Mouse (Mus musculus): ENCODE results near the gene Bace1.
"Not testable (repeated sequence)": the region's sequence is repeated elsewhere in the genome, so short reads cannot be mapped to it uniquely, and the experiment has no call there.

The Bace1 gene

DNA sequence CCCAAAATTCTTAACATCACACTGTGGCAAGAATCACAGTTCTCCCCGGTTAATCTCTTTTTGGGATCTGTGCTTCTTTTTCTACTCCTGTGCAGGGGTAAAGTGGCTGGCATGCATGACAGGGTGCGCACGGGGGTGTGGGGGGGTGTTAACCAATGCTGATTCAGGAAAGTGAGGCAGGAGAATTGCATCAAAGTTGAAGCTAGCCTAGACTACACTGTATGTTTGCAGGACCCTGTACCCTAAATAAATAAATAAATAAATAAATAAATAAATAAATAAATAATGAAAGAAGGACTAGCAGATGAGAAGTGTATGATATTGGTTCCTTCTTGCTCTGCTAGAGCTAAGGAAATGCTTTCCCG lies 329 bp upstream of the Bace1 start:
- no peak for DNase-seq (ENCODE audit: low read depth)

DNA sequence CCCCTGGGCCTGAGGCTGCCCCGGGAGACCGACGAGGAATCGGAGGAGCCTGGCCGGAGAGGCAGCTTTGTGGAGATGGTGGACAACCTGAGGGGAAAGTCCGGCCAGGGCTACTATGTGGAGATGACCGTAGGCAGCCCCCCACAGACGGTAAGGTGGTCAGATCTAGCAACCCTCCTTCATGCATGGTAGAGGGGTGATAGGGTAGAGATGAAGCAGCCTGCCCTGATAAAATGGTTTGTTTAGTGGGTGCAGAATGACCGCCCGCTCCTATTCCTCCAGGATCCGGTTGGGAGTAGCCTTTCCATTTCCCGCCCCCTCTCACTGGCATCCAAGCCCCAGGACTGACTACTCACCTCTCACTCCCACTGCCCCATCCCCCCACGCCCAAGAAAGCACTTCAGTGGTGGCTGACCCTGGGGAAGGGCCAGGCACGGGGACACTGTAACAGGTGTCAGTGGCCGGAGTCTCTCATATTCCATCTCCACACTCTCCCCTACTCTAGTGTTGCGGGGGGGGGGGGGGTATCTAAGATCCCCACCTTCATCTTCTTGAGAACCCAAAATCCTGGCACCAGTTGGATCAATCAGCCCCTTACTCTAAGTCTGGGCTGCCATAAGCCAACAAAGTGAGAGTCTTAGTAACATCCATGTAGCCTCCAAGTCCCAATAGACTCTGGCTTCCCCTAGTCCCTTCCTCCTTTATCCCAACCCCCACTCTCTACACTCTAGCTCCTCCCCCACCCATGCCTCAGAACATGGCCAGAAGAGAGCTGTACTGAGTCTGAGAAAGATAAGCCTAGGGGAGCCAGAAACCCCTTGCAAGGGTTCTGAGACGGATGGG lies 980 bp downstream of the Bace1 start:
- DNase-seq (ENCODE audit: low read depth) = no peak

DNA sequence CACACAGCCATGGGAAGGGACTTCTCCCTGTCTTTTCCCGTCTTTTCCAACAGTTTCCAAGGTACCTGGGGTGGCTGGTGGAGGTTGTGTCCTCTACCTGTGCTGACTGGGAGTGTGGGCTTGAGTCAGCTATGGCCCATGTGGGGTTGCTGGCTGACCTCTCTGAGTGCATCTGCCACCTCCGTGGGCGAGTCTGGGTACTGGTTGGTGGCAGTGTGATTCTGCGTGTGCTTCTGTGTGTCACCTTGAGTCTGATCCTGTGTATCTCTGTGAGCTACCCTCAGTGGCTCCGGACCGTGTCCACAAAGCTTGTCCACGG lies 1.6 kb downstream of the Bace1 start:
- no peak for DNase-seq (ENCODE audit: low read depth)

DNA sequence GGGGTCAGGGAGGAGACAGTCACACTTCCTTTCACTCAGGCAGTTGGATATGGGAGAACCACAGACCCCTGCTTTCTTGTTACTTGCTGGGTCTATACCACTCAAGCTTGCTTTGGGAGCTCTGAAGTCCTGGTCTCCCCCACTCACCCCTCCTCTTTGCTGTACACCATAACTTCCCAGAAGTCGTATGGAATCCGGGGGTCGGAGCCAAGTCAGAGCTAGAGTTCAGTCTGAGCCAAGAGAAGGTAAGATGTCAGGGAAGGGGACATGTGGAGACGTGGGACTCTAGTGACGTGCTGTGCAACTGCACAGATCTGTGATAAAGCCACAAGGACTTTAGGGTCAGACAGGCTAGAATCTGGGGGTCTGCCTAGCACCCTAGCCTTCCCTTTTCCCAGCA lies 2.0 kb downstream of the Bace1 start:
- no peak for DNase-seq (ENCODE audit: low read depth)

DNA sequence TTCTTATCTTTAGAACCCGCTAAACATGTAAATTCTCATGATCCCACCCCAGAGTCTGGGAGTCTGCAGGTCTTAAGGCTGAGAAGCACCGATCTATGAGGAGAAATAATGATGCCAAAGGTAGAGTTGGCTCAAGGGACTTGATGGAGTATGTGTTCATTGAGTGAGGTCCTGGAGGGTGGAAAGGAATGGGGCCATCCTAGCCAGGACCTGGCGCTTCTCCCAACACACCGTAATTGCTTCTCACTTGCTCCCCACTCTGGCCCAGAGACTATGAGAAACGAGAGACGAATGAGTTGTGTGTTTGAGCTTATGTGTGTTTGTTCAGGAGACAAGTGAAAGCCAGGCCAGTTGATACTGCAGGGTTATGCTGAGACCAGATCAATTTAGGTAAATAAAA lies 3.1 kb downstream of the Bace1 start:
- DNase-seq (ENCODE audit: low read depth) = no peak

DNA sequence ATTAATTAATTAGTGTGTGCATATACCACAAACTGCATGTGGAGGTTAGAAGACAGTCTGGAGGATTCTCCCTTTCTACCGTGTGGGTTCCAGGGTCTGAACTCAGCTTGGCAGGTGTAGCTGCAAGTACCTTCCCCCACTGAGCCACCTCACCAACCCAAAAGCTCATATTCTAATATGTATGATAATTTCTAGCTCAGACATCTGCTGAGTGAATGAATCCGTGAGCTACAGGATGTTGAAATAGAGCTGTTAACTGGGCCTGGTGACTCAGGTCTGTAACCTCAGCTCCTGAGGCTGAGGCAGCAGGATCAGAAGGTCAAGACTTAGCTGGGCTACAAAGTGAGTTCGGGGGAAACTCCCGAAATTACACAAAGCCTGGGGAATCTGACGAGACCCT lies 4.6 kb downstream of the Bace1 start:
- no peak for DNase-seq (ENCODE audit: low read depth)

DNA sequence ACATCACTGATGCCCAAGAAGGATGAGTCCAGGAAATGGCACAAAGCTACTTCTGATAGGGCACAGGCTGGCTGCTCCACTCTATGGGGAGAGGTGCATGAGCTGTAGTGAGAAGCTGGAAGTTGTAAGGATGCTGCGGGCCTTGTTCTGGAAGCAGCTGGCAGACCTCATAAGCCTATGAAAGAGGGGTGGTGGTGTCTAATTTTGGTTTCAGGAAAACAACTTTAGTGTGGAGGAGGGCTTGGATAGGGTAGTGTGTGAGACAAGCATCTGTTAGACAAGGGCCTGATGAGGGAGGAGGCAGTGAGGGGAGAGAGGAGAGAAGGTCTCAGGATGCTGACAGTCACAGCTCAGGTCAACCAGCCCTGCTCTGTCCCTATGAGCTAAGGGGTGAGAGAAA lies 5.4 kb downstream of the Bace1 start:
- DNase-seq (ENCODE audit: low read depth) = no peak

DNA sequence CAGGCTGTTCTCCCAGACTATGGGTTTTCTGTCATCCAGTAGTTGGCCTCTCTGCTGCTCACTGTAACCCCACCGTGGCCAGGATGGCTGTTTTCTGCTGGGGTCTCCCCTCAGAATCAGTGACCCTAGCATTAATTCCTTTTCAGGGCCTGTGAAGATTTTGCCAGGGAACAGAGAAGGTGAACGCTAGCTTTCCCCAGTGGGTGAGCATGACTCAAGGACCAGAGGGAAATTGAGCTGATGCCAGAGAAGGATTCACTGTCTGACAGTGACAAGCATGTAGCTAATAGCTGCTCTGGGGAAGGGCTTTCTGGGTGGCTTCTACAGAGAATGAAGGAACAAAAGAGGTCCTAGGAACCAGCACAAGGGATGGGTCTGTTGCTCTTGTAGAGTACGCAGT lies 7.2 kb downstream of the Bace1 start:
- no peak for DNase-seq (ENCODE audit: low read depth)

DNA sequence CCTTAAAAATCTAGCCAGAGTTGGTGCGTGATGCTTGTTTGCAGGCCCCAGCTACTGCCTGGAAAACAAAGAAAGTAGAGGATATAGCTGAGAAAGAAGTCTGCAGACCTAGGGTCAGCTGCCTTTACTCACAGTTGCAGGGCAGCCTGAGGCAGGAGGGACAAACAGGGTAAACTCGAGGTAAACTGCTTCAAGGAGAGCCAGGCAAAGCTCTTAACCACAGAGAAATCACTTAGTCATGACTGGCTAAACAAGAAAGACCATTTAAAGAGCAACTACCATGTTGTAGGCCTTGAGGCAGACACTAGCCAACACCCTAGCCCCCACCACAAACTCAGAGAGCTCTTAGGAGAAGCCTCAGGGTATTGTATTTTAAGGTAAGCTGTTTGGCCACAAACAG lies 7.8 kb downstream of the Bace1 start:
- DNase-seq (ENCODE audit: low read depth) = not testable (repeated sequence)

DNA sequence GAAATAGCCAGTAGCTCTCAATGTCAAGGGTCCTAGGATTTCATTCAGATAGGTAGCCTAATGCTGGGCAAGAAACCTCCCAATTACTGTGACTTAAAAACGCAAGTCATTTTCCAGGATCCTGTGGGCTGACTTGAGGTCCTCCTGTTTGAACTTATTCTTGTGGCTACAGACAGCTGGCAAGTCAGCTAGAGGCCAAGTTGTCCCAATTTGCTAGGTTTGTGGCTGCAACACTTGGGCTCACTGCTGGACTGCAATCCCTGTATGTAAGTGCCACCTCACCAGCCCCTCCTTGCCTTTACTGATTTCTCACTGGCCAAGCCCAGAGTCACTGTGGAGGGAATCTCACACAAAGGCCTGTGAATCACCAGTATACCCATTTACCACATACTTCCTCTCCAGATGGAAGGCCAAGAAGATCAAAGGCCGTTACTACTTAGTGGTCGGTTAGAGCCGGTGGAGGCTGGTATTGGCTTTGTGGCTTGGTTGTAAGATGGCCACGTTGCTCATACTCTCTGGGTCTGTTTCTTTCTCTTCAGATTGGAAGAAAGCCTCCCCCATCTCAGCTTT lies 8.6 kb downstream of the Bace1 start:
- DNase-seq (ENCODE audit: low read depth) = peak; percentile 71

DNA sequence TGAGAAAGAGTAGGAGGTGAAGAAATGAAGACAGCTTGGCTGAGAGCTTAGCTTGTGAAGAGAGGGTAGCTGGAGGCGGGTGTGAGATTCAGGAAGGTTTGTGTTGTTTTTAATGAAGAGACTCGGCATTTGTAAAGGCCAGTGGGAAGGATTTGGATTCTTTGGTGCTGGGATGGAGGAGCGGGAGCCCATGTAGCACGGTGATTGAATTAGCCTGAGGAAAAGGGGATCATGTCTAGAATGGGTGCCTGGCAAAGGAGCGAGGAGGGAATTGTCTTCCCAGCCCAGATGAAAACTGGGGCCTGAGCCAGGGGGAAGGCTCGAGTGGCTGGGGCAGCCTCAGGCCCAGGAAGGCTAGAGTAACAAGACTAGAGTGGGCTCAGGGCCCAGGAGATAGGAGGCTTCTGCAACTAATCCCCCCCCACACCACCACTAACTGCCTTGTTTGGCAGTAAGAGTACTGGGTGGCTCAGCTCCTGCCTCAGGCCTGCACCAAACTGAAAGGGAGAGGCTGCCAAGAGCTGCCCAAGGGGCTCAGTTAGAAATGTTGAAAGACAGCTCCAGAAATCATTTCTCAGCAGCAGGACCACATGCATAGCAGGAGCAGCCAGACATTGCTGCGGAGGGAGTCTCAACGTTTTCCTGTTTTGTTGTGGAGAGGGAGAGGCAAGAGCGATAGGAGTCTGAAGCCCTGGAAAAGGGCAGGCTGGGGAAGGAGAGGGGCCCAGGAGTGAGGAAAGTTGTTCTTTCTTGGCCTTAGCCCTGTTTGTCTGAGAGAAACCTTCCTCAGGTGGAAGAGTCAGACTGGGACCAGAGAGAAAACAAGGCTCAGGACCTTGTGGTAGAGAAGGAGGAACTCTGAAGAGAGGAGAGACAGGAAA lies 11.4 kb downstream of the Bace1 start:
- peak; percentile 78 for DNase-seq (ENCODE audit: low read depth)

DNA sequence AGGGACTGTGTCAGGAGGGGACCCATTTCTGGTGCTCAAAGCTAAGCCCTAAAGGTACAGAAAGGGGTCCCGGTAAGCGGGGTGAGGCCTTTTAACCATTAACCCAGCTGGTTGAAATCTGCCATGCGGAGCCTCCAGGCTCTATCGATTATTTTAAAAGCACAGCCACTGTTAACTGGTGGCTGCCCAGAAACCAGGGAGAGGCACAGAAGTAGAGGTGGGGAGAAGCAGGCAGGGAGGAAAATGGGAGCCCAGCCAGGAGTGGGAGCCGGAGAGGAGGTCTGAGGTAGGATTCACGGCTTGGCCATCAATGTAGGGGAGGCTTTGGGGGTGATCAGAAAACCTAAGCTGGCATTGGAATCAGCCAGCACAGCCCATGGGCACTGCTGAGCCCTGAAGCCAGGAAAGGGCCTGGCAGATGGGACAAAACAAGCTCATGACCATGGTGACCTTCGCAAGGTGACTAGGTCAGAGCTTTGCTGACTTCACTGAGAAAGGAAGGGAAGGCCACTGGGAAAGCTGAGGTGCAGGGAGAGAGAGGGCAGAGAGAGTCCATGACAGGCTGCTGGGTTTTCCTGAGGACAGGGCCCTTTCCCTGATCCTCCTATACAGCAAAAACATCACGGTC lies 12.3 kb downstream of the Bace1 start:
- DNase-seq (ENCODE audit: low read depth) = no peak

DNA sequence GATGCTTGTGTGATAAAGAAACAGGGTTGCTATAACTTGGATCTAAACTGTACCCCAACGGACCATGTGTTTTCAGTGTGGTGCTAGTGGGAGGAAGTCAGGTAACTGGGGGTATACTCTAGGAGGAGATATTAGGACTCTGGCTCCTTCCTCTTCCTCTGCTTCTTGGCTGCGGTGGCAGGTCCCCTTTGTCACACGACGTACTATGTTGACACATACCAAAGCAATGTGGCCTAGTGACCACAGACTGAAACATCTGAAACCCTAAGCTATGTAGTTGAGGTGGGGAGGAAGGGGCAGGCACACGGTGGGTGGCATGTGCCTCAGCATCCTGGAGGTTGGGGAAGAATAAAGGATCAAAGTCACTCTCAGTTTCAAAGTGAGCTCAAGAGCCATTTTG lies 12.9 kb downstream of the Bace1 start:
- DNase-seq (ENCODE audit: low read depth) = no peak

DNA sequence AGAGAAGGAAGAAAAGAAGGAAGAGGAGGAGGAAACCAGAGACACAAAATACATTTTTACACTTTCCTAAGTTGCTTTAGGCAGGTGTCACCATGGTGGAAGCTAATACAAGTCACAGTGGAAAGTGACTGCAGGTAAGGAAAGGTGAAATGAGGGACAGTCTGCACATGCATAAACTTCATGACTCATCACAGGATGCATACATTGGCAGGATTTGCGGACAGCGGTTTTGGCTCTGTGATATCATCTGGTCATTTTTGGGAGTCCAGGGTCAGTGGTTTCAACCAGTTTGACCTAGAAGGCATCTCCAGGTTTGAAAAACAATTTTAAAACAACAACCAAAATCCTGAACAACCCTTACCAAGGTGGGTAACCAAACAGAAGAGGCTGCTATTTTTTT lies 13.4 kb downstream of the Bace1 start:
- DNase-seq (ENCODE audit: low read depth) = no peak

DNA sequence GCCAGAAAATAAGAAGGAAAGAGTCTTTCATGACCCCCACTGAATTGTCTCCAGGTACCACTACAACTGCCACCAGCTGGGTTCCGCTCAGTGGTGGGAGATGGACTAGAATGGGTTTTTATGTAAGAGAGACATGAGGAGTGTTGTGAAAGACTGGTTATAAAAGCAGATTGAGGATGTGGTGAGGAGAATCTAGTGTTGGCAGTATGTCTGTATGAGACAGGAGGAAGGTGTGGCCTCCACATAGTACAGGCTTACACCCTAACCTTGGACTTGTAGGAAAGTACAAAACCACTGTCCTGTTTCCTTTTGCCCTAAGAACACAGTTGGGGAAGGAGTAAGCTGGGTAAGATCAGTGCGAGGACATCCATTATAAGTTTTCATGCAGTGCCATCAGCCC lies 15.3 kb downstream of the Bace1 start:
- DNase-seq (ENCODE audit: low read depth) = no peak

DNA sequence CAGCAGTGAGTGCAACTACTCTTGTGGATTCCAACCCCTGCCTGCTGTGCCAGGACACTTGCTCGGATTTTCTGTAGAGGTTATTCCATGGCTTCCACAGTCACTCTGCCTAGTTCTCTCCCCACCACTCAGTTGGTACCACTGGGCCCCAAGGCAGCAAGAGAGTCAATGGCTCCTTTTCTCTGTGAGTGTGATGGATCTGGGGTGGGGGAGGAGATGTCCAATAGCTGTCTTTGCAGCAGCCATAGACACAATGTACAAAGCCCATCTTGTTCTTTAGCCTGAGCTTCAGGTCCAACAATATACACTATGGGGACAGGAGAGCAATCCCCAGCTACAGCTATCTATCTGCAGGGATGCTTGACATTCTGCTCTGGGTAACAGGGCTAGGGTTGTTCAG lies 15.8 kb downstream of the Bace1 start:
- no peak for DNase-seq (ENCODE audit: low read depth)

DNA sequence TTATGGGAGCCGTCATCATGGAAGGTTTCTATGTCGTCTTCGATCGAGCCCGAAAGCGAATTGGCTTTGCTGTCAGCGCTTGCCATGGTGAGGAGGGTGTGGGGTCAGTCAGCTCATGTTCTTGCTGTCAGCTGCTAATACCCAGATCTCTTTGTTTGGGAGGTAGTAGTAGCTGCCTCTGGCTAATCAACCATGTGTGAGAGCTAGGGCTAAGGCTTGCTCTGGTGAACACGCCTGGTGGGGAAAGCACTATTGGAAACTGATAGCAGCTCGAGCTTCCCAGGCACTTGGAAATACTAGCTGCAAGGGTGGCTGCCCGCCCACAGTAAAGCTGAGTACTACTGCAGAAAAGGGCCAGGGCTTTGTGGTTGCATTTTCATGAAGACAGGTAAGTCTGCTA lies 21.0 kb downstream of the Bace1 start:
- no peak for DNase-seq (ENCODE audit: low read depth)

DNA sequence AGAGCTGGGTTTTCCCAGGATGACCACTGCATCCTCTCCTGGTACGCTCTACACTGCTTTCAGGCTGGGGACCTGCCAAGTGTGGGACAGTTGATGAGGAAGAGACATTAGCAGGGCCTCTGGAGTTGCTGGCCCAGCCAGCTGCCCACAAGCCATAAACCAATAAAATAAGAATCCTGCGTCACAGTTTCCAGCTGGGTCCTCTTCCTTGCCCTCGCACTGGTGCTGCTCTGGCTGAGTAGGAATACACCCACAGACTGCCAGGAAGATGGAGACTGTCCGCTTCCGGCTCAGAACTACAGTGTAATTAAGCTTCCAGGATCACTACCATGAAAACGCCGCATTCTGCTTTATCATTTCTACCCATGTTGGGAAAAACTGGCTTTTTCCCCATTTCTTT lies 23.4 kb downstream of the Bace1 start:
- no peak for DNase-seq (ENCODE audit: low read depth)

DNA sequence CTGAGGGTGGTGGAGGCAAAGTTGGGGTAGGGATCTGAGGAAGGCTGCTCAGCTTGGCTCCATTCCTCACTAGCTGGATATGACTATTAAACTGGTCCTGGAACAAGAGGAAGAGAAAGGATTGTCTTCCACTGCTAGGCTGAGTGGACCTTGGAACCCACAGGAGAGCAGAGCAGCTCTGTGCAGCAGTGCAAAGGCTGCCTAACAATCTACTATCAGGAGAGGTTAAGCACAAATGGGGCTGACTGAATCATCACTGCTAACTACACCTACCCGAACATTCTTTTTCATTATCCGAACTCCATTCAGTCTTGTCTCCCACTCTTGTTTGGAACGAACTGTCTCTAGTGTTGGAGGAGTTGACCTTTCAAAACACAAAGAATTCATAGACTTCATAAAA lies 30.8 kb downstream of the Bace1 start:
- no peak for DNase-seq (ENCODE audit: low read depth)

DNA sequence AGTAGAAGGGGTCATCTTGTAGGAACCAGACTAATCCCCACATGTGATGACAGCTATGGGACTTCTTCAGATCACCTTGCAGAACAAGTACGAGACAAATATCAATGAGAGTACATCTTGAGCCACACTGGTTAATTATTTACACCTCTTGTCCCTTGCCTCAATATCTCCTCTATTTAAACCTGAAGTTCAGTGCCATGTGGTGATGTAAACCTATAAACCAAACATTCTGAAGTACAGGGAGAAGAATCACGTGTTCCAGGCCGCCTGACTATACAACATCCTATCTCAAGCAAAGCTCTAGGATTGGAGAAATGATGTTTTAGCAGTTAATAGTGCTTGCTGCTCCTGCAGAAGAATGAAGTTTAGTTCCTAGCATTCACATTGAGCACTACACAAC lies 31.9 kb downstream of the Bace1 start:
- DNase-seq (ENCODE audit: low read depth) = no peak

DNA sequence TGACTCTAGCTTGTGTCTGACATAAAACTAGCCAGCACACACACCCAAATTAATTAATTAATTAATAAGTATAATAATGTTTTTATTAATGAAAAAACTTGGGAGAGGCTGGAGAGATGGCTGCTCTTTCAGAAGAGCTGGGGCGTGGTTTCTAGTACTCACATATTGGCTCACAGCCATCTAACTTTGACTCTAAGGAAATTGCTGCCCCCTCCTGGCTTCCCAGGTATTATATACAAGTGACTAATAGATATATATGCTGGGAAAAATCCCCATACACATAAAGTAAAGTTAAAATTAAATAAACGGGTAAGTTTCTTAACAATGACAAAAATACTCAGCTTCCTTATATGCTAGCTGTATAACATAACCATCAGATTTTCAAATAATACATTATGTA lies 39.5 kb downstream of the Bace1 start:
- peak; percentile 38 for DNase-seq (ENCODE audit: low read depth)

DNA sequence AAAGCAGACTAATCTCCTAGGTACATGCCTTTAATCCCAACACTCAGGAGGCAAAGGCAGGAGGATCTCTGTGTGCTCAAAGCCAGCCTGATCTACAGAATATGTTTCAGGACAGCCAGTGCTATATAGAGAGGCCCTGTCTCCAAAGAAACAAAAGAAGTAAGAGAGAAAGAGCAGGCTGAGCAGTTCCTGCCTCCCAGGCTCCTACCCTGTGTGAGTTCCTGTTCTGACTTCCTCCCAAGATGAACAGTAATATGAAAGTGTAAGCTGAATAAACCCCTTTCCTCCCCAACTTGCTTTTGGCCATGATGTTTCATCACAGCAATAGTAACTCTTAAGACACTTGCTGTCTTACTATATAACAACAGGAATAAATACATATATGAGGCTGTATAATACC lies 55.3 kb downstream of the Bace1 start:
- DNase-seq (ENCODE audit: low read depth) = no peak

DNA sequence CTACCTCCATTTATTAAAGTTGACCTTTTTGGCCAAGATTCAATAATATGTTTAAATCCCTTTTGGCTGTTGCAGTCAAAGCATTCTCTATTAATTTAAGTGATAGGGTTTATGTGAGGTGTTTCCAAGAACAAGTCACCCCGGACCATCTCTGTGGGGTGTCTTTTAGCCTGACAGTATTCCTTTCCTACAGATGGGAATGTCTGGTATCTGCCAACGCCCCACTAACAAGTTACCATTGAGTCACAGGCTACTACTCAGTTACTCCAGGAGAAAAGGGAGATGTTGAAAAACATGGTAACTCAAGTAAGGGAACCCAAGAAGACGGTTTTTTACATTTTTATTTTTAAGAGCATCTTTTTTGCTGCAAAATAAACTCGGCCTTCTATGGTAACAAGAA lies 66.8 kb downstream of the Bace1 start:
- DNase-seq (ENCODE audit: low read depth) = no peak

All from fibroblast of lung, adult 2 months (primary cell).